Mouse (Mus musculus): ENCODE measurements around the gene Map3k13. TPM values are rescaled to one million over a fixed set of nuclear protein-coding genes. Genes with fewer than 3 reads are reported as not detected.

The Map3k13 gene
- not detected in 2 replicates for total RNA-seq (2023)

DNA sequence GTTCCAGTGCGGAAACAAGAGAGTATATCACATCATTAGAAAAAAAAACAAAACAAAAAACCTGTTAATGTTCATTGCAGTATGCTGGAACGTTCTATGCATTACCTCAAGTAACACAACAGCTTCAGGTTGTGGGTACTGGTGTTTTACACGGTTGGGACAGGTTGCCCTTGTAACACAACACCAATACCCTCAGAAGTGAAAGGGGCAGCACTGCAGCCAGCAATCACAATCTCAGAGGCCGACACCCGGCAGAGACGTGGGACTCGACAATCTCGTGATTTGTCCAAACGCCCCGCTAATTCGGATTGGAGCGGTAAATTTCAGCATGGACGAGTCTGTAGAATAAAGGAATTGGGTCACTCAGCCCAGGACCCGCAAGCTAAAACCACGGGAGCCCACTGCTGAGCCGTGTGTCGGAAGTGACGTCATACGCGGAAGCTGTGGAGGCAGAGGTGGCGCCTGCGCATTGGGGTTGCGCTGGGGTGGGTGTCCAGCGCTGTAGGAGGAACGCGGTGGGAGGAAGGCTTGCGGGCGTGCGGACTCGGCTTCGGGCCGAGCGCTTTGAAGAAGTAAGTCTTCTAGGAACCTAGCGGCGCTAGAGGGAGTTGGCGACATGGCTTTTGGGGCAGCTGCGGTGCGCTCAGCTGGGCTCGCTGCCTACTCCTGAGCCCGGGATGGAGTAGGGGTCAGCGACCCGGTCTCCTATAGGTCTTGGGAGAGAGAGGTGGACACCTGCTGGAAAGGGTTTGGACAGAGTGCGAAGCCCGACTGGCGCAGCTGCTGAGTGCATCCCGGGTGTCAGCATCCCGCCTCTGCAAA is at the start of gene Map3k13:
Gene Map3k13, plus strand, starts transcription at position 472 of the 822 bp plus-strand sequence.

GRCm38 (mm10) chr16:21787516-21788353 is 6.4 kb upstream of the Map3k13 start, which contains the start of gene Ehhadh:
TSS of gene Ehhadh (minus strand) at chr16:21787807.

GRCm38 (mm10) chr16:21946761-21947715 is 152.9 kb downstream of the Map3k13 start, which contains the start of gene Tmem41a:
TSS of gene Tmem41a (minus strand) at chr16:21947552.

Other genes with a start within 250 kb of the Map3k13 start
- 2.1 and 2.9 TPM in 2 replicates for gene 2510009E07Rik, start 99.7 kb upstream of the Map3k13 start, total RNA-seq (2023)
- 0.16 and 0.25 TPM in 2 replicates for gene Ehhadh, start 6.5 kb upstream of the Map3k13 start, total RNA-seq (2023)
- 1.8 and 2.0 TPM in 2 replicates for gene Tmem41a, start 153.2 kb downstream of the Map3k13 start, total RNA-seq (2023)
- not detected in 2 replicates for gene Liph, start 201.3 kb downstream of the Map3k13 start, total RNA-seq (2023)
- gene Senp2, start 215.1 kb downstream of the Map3k13 start, total RNA-seq (2023), result 80.4 and 99.8 TPM in 2 replicates